Mouse (Mus musculus): ENCODE measurements around the gene Srarp. TPM values are rescaled to one million over a fixed set of nuclear protein-coding genes. Genes with fewer than 3 reads are reported as not detected.

The Srarp gene
- polyA plus RNA-seq (2015; fragmentation: Nextera tagmentation; extraction: Ambion mirVana), result not detected in 2 replicates

DNA sequence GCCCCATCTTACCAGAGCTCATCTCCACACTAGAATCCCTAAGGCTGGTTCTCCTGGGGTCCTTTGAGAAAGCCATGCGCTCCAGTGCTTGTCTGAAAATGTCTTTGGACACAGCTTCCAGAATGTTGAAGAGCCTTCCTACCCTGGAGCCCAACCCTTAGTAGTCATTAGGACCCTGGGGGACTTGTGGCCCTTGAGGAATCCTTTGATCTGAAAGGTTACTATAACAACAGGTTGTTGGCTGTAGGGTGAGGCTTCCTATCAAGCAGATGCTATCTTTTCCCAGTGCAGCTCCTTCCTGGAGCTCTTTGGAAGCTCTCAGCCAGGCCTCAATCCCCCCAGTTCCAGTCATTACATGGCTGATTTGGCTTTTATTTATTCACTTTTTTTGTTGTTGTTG lies at the start of gene Srarp:
TSS of gene Srarp (minus strand) at position 132 of the 400 bp plus-strand sequence.

DNA sequence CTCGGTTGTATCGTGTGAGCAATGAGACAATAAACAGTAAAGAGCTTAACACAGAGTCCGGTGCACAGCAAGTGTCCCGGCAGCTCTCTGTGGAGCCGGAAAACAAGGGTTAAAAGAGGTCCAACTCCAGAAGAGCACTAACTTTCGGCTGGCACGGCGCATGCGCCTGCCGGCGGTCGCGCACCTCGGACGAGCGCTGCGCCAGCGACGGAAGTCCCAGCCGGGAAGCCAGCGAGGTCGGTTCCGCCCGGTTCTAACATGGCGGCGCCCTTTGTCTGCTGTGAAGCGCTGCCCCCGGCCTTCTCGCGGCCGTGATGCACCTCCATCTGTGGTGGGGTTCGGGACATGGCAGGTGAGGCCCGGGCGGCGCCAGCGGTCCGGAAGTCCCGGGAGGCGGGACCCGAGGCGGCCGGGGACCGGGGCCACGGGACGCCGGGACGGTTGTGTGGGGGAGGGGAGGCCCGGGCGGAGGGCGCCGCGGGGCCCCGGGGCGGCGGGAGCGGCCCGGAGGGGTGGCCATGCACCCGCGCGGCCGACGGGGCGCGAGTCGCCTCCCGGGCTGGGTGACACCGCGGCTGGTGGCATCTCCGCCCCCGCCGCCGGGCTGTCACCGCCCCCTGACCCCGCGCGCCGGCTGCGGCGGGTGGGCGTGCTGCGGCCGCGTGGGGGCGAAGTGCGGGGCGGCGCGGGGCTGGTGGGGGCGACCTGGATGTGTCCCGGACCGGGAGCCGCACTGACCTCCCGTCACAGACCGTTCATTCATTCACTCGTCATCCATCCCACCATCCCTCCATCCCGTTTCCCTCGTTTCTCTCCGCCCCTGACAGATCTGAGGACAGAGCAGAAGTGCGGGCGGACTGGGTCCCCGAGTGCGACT lies 8.8 kb upstream of the Srarp start, which contains the start of gene Zbtb17:
TSS of gene Zbtb17 (plus strand) at position 204 of the 877 bp plus-strand sequence.

DNA sequence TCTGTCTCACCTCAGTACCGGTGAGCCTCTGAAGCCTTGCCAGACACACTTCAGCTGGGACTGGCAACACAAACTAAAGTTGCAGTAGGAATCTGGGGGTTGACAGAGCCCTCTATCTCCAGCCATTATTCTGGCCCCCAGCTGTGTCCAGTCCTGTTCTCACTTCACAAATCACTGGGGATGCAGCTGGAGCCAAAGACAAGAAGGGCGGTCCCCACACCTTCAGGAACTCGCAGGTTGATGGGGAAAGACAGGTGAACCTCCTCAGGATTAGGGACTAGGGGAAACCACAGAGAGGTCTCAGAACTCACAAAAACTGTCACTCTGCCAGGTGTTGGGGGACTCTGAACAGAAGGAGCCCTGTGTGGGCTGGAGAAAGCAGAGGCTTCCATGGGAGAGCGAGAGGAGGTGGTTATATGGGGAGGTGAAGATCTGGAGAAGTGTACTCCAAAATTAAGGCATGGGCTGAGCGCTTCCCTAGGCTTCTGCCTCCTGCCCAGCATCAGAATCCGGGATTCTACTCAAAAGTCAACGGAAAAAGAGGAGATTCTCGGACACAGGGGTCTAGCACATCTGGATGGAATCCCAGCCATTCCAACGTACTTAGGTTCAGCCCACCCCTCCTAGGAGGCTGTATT lies 15.6 kb downstream of the Srarp start, which contains the start of gene Hspb7:
TSS of gene Hspb7 (plus strand) at position 588 of the 638 bp plus-strand sequence.

GRCm38 (mm10) chr4:141415924-141416323 lies 20.0 kb downstream of the Srarp start, which contains the start of gene Clcnkb:
TSS of gene Clcnkb (minus strand) at chr4:141416014.

GRCm38 (mm10) chr4:141398545-141398944 lies 37.4 kb downstream of the Srarp start, which contains the start of gene Clcnka:
TSS of gene Clcnka (minus strand) at chr4:141398724.

Other genes starting within 250 kb of the Srarp start
- gene Rsg1, start 222.1 kb downstream of the Srarp start, polyA plus RNA-seq (2015; fragmentation: Nextera tagmentation; extraction: Ambion mirVana), result 2.3 and 2.6 TPM in 2 replicates
- gene Arhgef19, start 196.6 kb downstream of the Srarp start, polyA plus RNA-seq (2015; fragmentation: Nextera tagmentation; extraction: Ambion mirVana), result 8.5 and 11.6 TPM in 2 replicates
- 2.6 and 4.0 TPM in 2 replicates for gene Epha2, start 134.9 kb downstream of the Srarp start, polyA plus RNA-seq (2015; fragmentation: Nextera tagmentation; extraction: Ambion mirVana)
- gene Fam131c, start 67.9 kb downstream of the Srarp start, polyA plus RNA-seq (2015; fragmentation: Nextera tagmentation; extraction: Ambion mirVana), result 1.2 and 1.5 TPM in 2 replicates
- 0.25 and 0.47 TPM in 2 replicates for gene Clcnka, start 37.4 kb downstream of the Srarp start, polyA plus RNA-seq (2015; fragmentation: Nextera tagmentation; extraction: Ambion mirVana)
- gene Clcnkb, start 20.1 kb downstream of the Srarp start, polyA plus RNA-seq (2015; fragmentation: Nextera tagmentation; extraction: Ambion mirVana), result 0.29 and 0.30 TPM in 2 replicates
- 0.85 and 2.6 TPM in 2 replicates for gene Hspb7, start 15.3 kb downstream of the Srarp start, polyA plus RNA-seq (2015; fragmentation: Nextera tagmentation; extraction: Ambion mirVana)
- gene Zbtb17, start 8.5 kb upstream of the Srarp start, polyA plus RNA-seq (2015; fragmentation: Nextera tagmentation; extraction: Ambion mirVana), result 13.8 and 16.4 TPM in 2 replicates
- gene Spen, start 102.5 kb upstream of the Srarp start, polyA plus RNA-seq (2015; fragmentation: Nextera tagmentation; extraction: Ambion mirVana), result 4.6 and 6.5 TPM in 2 replicates
- gene Fblim1, start 170.0 kb upstream of the Srarp start, polyA plus RNA-seq (2015; fragmentation: Nextera tagmentation; extraction: Ambion mirVana), result 22.7 and 34.9 TPM in 2 replicates
- 1.8 and 2.6 TPM in 2 replicates for gene Tmem82, start 182.5 kb upstream of the Srarp start, polyA plus RNA-seq (2015; fragmentation: Nextera tagmentation; extraction: Ambion mirVana)
- 1.5 and 2.2 TPM in 2 replicates for gene Slc25a34, start 187.7 kb upstream of the Srarp start, polyA plus RNA-seq (2015; fragmentation: Nextera tagmentation; extraction: Ambion mirVana)
- gene Plekhm2, start 228.8 kb upstream of the Srarp start, polyA plus RNA-seq (2015; fragmentation: Nextera tagmentation; extraction: Ambion mirVana), result 5.7 and 7.2 TPM in 2 replicates
- gene Rsc1a1, start 249.5 kb upstream of the Srarp start, polyA plus RNA-seq (2015; fragmentation: Nextera tagmentation; extraction: Ambion mirVana), result not detected in 2 replicates